Mouse (Mus musculus): ENCODE data around the gene Tff3. TPM values are rescaled to one million over a fixed set of nuclear protein-coding genes. Genes with fewer than 3 reads are reported as not detected.

Gene Tff3
- total and polyA plus RNA-seq, 3 experiments: 0.39 TPM; not detected in 2

DNA sequence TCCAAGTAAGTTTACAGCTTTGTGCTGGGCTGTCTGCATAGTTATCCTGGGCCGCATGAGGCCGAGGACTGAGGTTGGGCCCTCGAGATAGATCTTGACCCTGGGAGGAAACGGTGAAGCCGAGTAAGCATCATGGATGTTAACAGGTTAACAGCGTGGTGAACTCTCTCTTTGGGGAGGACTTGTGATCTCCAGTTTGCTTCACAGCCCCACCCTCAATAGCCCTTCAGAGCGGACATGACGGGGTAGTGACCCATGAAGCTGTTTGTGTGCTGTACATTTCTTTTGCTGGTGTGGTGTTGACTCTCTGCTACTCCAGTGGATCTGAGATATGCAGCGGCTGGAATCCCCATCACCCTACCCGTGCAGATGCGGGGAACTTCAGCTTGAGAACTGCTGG is 50.9 kb downstream of the Tff3 start:
- Histone ChIP-seq H3K79me2 (replicated peaks; ENCODE audit: control insufficient read depth, insufficient read depth, low read length) (no peaks in the 10 kb centered on the region), H3K27ac (peak overlapping the region; percentile 62), H3K36me3 (ENCODE audit: control insufficient read depth, insufficient read depth, low read length) (peaks cover 10% of the 10 kb centered on the region; the same call in 1 of the 2 replicates), H3K9ac (ENCODE audit: low read depth, low read length) (no peak overlapping the region), H3K4me3 (no peak overlapping the region), H3K4me1 (ENCODE audit: control insufficient read depth, insufficient read depth, low read length) (peaks cover 37% of the 10 kb centered on the region), H3K27me3 (ENCODE audit: control insufficient read depth, insufficient read depth, low read length) (no peaks in the 10 kb centered on the region)
- DNase-seq: no peak
- intact Hi-C loops (cut with DNase I): no loop called here
- 62% methylated on average over 11 of the region's 11 CpGs for WGBS
- TF ChIP-seq EP300 (IDR thresholded peaks at IDR 0.05; ENCODE audit: insufficient read depth, low read depth, low read length) (no peak), POLR2A (IDR thresholded peaks at IDR 0.05; ENCODE audit: insufficient read depth, low read depth, low read length) (no peak), CTCF (IDR thresholded peaks at IDR 0.05) (no peak)

DNA sequence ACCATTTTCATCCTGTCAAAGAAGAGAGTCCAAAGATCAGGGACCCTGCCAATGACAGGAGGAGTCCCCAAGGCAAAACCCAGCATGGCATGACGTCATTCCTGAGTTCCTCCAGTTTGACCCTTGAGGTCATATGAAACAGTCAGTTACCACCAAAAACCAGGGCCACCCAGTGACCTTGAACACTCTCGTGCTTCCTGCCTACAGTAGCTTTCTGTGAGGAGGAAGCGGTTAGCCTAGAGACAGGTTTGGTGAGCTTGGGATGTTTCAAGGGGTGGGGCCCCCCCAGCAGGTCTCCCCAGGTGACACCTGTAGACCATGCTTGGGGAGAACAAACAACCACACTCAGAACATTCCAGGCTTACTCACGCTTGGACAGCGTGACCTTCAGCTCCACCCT is 51.9 kb downstream of the Tff3 start:
- H3K4me3 ChIP-seq: no peak overlapping the region
- H3K36me3 ChIP-seq (ENCODE audit: control insufficient read depth, insufficient read depth, low read length): peaks cover 10% of the 10 kb centered on the region; the same call in 1 of the 2 replicates
- H3K27ac ChIP-seq: no peak overlapping the region
- peaks cover 39% of the 10 kb centered on the region for H3K4me1 ChIP-seq (ENCODE audit: control insufficient read depth, insufficient read depth, low read length)
- no peak overlapping the region for H3K9ac ChIP-seq (ENCODE audit: low read depth, low read length)
- H3K27me3 ChIP-seq (ENCODE audit: control insufficient read depth, insufficient read depth, low read length): no peaks in the 10 kb centered on the region
- WGBS: 63% methylated on average over 5 of the region's 5 CpGs
- TF ChIP-seq POLR2A (IDR thresholded peaks at IDR 0.05; ENCODE audit: insufficient read depth, low read depth, low read length): no peak
- TF ChIP-seq EP300 (IDR thresholded peaks at IDR 0.05; ENCODE audit: insufficient read depth, low read depth, low read length): no peak
- TF ChIP-seq CTCF (IDR thresholded peaks at IDR 0.05): no peak
- intact Hi-C loops (cut with DNase I): no loop called here
- no peaks in the 10 kb centered on the region for H3K79me2 ChIP-seq (replicated peaks; ENCODE audit: control insufficient read depth, insufficient read depth, low read length)
- DNase-seq: no peak

DNA sequence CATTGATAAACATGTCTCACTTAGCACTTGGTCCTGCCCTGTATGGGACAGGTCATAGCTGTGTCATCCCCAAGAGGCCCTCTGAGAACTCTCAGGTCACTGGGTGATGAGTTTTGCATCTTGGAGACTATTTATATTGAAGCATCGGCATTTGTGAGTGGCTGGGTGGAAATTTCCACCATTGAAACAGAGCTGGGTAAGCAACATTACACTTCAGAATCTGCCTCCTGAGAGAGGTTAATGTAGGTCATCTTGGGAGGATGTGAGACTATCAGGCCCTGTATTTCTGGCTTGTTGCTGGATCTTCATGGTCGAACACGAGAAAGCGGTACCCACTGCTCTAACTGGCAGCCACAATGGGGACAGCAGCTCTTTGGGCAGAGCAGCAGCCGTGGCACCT is 54.0 kb downstream of the Tff3 start:
- H3K27me3 ChIP-seq (ENCODE audit: control insufficient read depth, insufficient read depth, low read length): no peaks in the 10 kb centered on the region
- peaks cover 10% of the 10 kb centered on the region; the same call in 1 of the 2 replicates for H3K36me3 ChIP-seq (ENCODE audit: control insufficient read depth, insufficient read depth, low read length)
- H3K27ac ChIP-seq: peak overlapping the region; percentile 75
- H3K4me3 ChIP-seq: no peak overlapping the region
- no peak overlapping the region for H3K9ac ChIP-seq (ENCODE audit: low read depth, low read length)
- H3K79me2 ChIP-seq (replicated peaks; ENCODE audit: control insufficient read depth, insufficient read depth, low read length): no peaks in the 10 kb centered on the region
- WGBS: 53% methylated on average over 5 of the region's 5 CpGs
- peaks cover 43% of the 10 kb centered on the region for H3K4me1 ChIP-seq (ENCODE audit: control insufficient read depth, insufficient read depth, low read length)
- intact Hi-C loops (cut with DNase I): no loop called here
- TF ChIP-seq CTCF (IDR thresholded peaks at IDR 0.05) (no peak), POLR2A (IDR thresholded peaks at IDR 0.05; ENCODE audit: insufficient read depth, low read depth, low read length) (no peak), EP300 (IDR thresholded peaks at IDR 0.05; ENCODE audit: insufficient read depth, low read depth, low read length) (no peak)
- DNase-seq: peak; percentile 29 to 41

Other genes with a start within 250 kb of the Tff3 start
- under 1 TPM; 0.16 to 0.25 TPM for gene Glp1r, start 227.8 kb downstream of the Tff3 start, total RNA-seq (2021)
- 0.29 and 0.64 TPM in 2 replicates for gene Glp1r, start 227.8 kb downstream of the Tff3 start, polyA plus RNA-seq (2012; rRNA removed)
- gene Umodl1, start 175.0 kb downstream of the Tff3 start, total RNA-seq (2021): not detected
- gene Umodl1, start 175.0 kb downstream of the Tff3 start, polyA plus RNA-seq (2012; rRNA removed): not detected in 2 replicates
- gene Abcg1, start 72.0 kb downstream of the Tff3 start, total RNA-seq (2021): 1 to 10 TPM; 7.0 to 7.2 TPM
- 2.9 and 3.0 TPM in 2 replicates for gene Abcg1, start 72.0 kb downstream of the Tff3 start, polyA plus RNA-seq (2012; rRNA removed)
- gene Tff2, start 14.6 kb upstream of the Tff3 start, total RNA-seq (2021): not detected
- gene Tff2, start 14.6 kb upstream of the Tff3 start, polyA plus RNA-seq (2012; rRNA removed): 2.4 TPM in 1 of 2 replicates, not detected in the other
- not detected for gene Tff1, start 35.6 kb upstream of the Tff3 start, total RNA-seq (2021)
- not detected in 2 replicates for gene Tff1, start 35.6 kb upstream of the Tff3 start, polyA plus RNA-seq (2012; rRNA removed)
- gene Tmprss3, start 69.3 kb upstream of the Tff3 start, total RNA-seq (2021): not detected
- gene Tmprss3, start 69.3 kb upstream of the Tff3 start, polyA plus RNA-seq (2012; rRNA removed): not detected in 2 replicates
- under 1 TPM in 1 of 2 experiments, not detected in 1; 0.36 TPM for gene Ubash3a, start 78.2 kb upstream of the Tff3 start, total RNA-seq (2021)
- gene Ubash3a, start 78.2 kb upstream of the Tff3 start, polyA plus RNA-seq (2012; rRNA removed): 0.29 and 0.56 TPM in 2 replicates
- gene Rsph1, start 147.7 kb upstream of the Tff3 start, total RNA-seq (2021): 1 to 10 TPM in 1 of 2 experiments, under 1 TPM in 1; 0.81 to 1.2 TPM
- 0.32 and 1.2 TPM in 2 replicates for gene Rsph1, start 147.7 kb upstream of the Tff3 start, polyA plus RNA-seq (2012; rRNA removed)
- gene Slc37a1, start 157.1 kb upstream of the Tff3 start, total RNA-seq (2021): 1 to 10 TPM; 7.3 to 9.1 TPM
- gene Slc37a1, start 157.1 kb upstream of the Tff3 start, polyA plus RNA-seq (2012; rRNA removed): 18.7 and 19.7 TPM in 2 replicates

All from heart, adult 2 months (tissue).